Mouse (Mus musculus): Measurements from ENCODE around the gene Atg2a. TPM values are rescaled to one million over a fixed set of nuclear protein-coding genes. Genes with fewer than 3 reads are reported as not detected.
A peak's percentile ranks its signal among the peaks of the same experiment; 100 is the strongest.

The Atg2a gene
- polyA plus RNA-seq, 1 experiment = 27.1 TPM

DNA sequence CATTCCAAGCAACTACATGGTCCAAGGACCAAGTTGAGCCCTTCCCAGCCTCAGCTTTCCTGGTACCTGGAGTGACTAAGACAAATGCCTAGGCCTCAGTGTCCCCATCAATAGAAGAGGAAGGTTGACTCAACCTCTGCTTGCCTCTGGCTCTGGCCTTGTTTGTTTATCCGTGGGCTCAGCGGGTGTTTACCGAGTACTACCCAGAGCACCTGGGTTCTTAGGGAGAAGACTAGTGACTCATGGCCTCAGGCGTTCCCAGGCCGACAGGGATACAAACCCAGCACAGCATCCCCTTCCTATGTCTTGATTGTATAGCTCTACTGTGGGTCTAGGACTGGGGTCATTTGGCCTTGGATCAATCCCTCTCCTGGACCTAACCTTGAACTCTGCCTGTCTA lies 1.8 kb downstream of the Atg2a start:
- TF ChIP-seq POLR2A (IDR thresholded peaks at IDR 0.05; ENCODE audit: borderline replicate concordance, low read depth, low read length) (no peak), CTCF (IDR thresholded peaks at IDR 0.05; ENCODE audit: low read depth, low read length) (no peak)
- Histone ChIP-seq H3K4me1 (ENCODE audit: control insufficient read depth, insufficient read depth, low read length) (peaks cover 8% of the 10 kb centered on the region), H3K4me3 (ENCODE audit: insufficient read depth, low read length) (0 out of 2 replicates have a peak overlapping the region, but pooled peaks have one; percentile 71), H3K27ac (ENCODE audit: insufficient read depth, low read depth, low read length) (no peak overlapping the region)

DNA sequence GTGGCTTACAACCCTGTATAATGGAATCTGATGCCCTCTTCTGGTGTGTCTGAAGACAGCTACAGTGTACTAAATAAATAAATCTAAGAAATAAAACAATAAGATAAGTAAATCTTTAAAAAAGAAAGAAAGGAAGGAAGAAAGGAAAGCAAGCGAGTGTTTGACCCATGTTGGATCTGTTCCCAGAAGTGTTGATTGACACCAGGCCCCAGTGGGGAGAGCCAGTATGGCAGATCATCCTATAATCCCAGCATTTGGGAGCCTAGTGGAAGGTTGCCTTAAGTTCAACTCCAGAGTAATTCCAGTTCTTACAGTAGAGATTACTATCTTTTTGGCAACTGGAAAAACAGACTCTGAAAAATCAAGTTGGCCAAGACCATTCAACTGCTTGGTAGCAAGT lies 4.3 kb downstream of the Atg2a start:
- Histone ChIP-seq H3K27ac (ENCODE audit: insufficient read depth, low read depth, low read length) (no peak overlapping the region), H3K4me3 (ENCODE audit: insufficient read depth, low read length) (no peak overlapping the region), H3K4me1 (ENCODE audit: control insufficient read depth, insufficient read depth, low read length) (peaks cover 8% of the 10 kb centered on the region)
- TF ChIP-seq POLR2A (IDR thresholded peaks at IDR 0.05; ENCODE audit: borderline replicate concordance, low read depth, low read length) (no peak), CTCF (IDR thresholded peaks at IDR 0.05; ENCODE audit: low read depth, low read length) (no peak)

DNA sequence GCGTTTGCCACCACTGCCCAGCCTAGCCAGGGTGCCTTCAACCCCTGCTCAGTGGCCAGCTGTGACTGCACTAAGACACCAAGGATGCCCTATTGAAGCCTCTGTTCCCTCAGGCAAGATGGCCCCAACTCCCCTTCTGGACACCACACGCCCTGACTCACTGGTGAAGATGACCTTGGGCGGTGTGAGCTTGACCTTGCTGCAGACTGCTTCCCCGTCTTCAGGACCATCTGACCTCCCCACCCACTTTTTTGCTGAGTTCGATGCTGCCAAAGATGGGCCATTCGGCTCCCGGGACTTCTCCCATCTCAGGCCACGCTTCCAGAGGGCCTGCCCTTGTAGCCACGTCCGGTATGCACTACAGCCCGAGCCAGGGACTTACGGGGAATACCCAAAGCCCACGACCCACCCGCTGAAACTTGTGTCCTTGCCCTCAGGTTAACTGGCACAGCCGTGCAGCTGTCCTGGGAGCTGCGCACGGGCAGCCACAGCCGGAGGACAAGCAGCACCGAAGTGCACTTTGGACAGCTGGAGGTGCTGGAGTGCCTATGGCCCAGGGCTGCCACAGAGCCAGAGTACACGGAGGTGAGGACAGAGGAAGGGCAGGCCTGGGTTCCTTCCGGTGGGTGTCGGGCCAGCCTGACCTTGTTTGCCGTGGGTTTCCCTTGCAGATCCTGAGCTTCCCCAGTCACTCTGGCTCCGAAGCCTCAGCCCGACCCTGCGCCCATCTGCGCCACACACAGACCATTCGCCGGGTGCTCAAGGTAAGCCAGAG lies 6.2 kb downstream of the Atg2a start:
- Histone ChIP-seq H3K27ac (ENCODE audit: insufficient read depth, low read depth, low read length) (no peak overlapping the region), H3K4me1 (ENCODE audit: control insufficient read depth, insufficient read depth, low read length) (peaks cover 6% of the 10 kb centered on the region), H3K4me3 (ENCODE audit: insufficient read depth, low read length) (no peak overlapping the region)
- TF ChIP-seq CTCF (IDR thresholded peaks at IDR 0.05; ENCODE audit: low read depth, low read length) = no peak
- no peak for TF ChIP-seq POLR2A (IDR thresholded peaks at IDR 0.05; ENCODE audit: borderline replicate concordance, low read depth, low read length)

DNA sequence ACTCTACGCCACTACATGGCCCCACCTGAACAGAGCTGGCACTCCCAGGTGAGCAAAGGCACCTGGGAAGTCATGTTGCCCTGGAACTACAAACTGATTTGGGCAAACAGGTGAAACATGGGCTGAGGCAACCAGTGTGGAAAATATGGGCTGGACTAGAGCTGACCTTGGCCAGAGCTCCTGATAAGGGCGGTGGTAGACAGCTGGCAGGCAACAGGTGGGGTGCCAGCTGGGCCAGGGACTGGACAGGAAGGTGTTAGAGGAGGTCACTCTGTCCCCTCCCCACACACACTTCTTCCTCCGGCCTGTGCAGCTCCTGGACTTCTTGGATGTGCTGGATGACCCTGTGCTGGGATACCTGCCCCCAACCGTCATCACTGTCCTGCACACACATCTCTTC lies 11.6 kb downstream of the Atg2a start:
- H3K27ac ChIP-seq (ENCODE audit: insufficient read depth, low read depth, low read length) = no peak overlapping the region
- H3K4me3 ChIP-seq (ENCODE audit: insufficient read depth, low read length) = no peak overlapping the region
- TF ChIP-seq POLR2A (IDR thresholded peaks at IDR 0.05; ENCODE audit: borderline replicate concordance, low read depth, low read length) = no peak
- TF ChIP-seq CTCF (IDR thresholded peaks at IDR 0.05; ENCODE audit: low read depth, low read length) = no peak
- H3K4me1 ChIP-seq (ENCODE audit: control insufficient read depth, insufficient read depth, low read length) = no peaks in the 10 kb centered on the region

DNA sequence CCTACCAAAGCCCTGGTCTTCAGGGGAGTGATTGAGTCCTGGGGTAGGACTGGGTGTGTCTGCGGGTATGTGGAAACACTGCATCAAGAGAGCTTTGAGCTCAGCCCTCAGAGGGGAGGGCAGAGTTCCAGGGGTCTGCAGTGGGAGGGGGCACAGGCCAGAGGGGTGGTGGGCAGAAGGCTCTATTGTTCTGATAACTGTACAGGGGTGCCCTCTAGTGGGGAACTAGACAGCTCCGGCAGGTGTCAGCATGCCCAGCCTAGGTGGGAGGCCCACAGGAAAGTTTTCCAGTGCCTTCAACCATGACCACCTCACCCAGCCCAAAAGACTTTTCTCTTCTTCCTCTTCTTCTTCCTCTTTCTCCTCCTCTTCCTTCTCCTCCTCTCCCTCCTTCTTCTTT lies 19.0 kb downstream of the Atg2a start:
- no peak overlapping the region for H3K27ac ChIP-seq (ENCODE audit: insufficient read depth, low read depth, low read length)
- 0 out of 2 replicates have a peak, but pooled peaks cover 2% of the 10 kb centered on the region for H3K4me1 ChIP-seq (ENCODE audit: control insufficient read depth, insufficient read depth, low read length)
- TF ChIP-seq POLR2A (IDR thresholded peaks at IDR 0.05; ENCODE audit: borderline replicate concordance, low read depth, low read length) (no peak), CTCF (IDR thresholded peaks at IDR 0.05; ENCODE audit: low read depth, low read length) (peak; percentile 63)
- H3K4me3 ChIP-seq (ENCODE audit: insufficient read depth, low read length) = no peak overlapping the region

DNA sequence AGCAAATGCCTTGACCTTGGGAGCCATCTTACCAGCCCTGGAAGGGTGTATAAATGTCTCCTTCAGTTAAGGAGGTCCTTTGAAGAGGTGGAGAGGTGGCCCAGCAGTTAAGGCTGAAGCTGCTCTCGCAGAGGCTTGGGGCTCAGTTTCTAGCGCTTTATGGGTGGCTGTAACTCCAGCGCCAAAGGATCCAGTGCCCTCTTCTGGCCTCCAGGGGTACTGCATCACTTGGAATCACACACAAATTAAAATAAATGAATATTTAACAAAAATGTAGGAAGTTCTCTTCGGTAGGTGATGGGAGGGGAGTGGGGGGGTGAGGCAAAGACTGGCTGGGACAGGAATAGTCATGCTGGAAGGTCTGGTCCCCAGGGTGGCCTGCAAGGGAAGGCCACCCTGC lies 19.5 kb downstream of the Atg2a start:
- peak; percentile 21; the same call in 1 of the 2 replicates for TF ChIP-seq CTCF (IDR thresholded peaks at IDR 0.05; ENCODE audit: low read depth, low read length)
- TF ChIP-seq POLR2A (IDR thresholded peaks at IDR 0.05; ENCODE audit: borderline replicate concordance, low read depth, low read length) = no peak
- H3K4me3 ChIP-seq (ENCODE audit: insufficient read depth, low read length) = no peak overlapping the region
- H3K27ac ChIP-seq (ENCODE audit: insufficient read depth, low read depth, low read length) = no peak overlapping the region
- H3K4me1 ChIP-seq (ENCODE audit: control insufficient read depth, insufficient read depth, low read length) = 0 out of 2 replicates have a peak, but pooled peaks cover 2% of the 10 kb centered on the region

DNA sequence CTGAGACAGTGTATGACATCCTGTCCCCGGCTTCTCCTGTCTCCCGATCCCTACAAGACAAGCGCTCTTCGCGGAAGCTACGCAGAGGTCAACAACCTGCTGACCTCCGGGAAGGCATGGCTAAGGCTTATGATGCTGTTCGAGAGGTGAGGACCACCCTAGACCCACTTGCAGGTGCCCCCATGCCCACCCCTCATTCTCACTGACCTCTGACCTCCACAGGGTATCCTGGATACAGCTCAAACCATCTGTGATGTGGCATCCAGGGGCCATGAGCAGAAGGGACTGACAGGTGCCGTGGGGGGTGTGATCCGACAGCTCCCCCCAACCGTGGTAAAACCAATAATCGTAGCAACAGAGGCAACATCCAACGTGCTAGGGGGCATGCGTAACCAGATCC lies 19.9 kb downstream of the Atg2a start:
- no peak overlapping the region for H3K27ac ChIP-seq (ENCODE audit: insufficient read depth, low read depth, low read length)
- TF ChIP-seq POLR2A (IDR thresholded peaks at IDR 0.05; ENCODE audit: borderline replicate concordance, low read depth, low read length) = no peak
- no peak for TF ChIP-seq CTCF (IDR thresholded peaks at IDR 0.05; ENCODE audit: low read depth, low read length)
- H3K4me1 ChIP-seq (ENCODE audit: control insufficient read depth, insufficient read depth, low read length) = 0 out of 2 replicates have a peak, but pooled peaks cover 2% of the 10 kb centered on the region
- no peak overlapping the region for H3K4me3 ChIP-seq (ENCODE audit: insufficient read depth, low read length)

DNA sequence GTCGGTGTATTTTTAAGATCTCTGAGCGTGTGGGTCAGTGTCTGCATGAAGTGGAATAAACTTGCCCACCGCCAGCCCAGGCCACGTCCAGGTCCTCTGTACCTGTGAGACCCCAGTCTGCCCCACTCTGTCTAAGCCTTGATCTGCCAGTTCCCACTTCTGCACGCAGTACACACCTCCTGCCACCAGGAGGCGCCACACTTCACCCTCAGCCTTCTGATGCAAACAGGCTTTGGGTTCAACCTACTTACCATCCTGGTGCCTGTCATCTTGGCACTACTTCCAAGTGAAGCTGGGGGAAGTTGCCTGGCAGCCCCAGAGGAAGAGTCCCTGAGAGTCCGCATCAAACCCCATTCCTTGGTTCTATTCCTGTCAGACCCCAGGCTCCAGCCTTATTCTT lies 20.8 kb downstream of the Atg2a start:
- peak; percentile 93 for TF ChIP-seq CTCF (IDR thresholded peaks at IDR 0.05; ENCODE audit: low read depth, low read length)
- no peak for TF ChIP-seq POLR2A (IDR thresholded peaks at IDR 0.05; ENCODE audit: borderline replicate concordance, low read depth, low read length)
- Histone ChIP-seq H3K4me3 (ENCODE audit: insufficient read depth, low read length) (no peak overlapping the region), H3K4me1 (ENCODE audit: control insufficient read depth, insufficient read depth, low read length) (0 out of 2 replicates have a peak, but pooled peaks cover 2% of the 10 kb centered on the region), H3K27ac (ENCODE audit: insufficient read depth, low read depth, low read length) (no peak overlapping the region)

DNA sequence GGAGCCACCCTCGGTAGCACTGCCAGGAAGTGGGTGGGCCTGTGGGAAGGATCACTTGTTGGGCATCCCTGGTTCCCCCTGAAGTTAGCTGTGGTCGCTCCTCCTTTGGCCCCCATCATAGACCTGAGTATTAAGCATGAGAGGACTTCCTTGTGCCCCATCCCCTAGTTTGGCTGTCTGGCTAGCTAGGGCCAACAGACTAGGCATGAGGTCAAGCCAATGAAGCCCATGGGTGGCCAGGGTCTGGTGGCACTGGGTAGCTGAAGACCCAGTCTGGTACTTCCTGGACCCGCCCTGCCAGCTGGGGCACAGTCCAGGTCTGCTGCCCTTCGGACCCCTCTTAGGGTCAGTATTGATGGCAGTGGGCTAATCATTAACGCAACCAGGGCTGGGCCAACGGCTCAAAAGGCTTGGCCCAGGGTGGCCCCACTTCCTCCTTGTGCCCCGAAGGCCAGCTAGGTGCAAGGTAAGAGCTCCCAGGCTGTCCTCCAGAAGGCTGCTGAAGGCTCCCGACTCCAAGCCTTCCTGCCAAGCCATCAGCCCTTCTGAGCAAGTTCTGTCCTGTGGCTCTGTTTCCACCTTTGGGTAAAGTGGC lies 21.5 kb downstream of the Atg2a start:
- Histone ChIP-seq H3K4me3 (ENCODE audit: insufficient read depth, low read length) (no peak overlapping the region), H3K27ac (ENCODE audit: insufficient read depth, low read depth, low read length) (no peak overlapping the region), H3K4me1 (ENCODE audit: control insufficient read depth, insufficient read depth, low read length) (peaks cover 4% of the 10 kb centered on the region; the same call in 1 of the 2 replicates)
- TF ChIP-seq POLR2A (IDR thresholded peaks at IDR 0.05; ENCODE audit: borderline replicate concordance, low read depth, low read length) (no peak), CTCF (IDR thresholded peaks at IDR 0.05; ENCODE audit: low read depth, low read length) (no peak)

DNA sequence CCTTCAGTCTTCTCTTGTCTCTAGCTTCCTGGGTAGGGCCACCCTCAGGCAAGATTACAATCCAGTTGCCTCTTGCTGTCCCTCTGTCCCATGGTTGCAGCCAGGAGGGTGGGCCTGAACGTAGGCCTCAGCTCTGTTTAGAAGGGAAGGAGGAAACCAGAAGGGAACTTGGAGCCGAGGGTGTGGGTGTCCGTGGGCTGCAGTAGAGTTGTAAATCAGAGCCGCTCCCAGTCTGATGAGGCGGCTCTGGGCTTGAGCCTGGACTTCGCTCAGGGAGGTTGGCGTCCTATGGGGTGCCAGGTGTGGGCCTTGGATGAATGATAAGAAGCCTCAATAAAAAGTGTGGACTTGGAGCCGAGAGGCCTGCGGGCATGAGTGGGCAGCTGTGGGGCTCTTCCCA lies 22.7 kb downstream of the Atg2a start:
- peaks cover 12% of the 10 kb centered on the region for H3K4me1 ChIP-seq (ENCODE audit: control insufficient read depth, insufficient read depth, low read length)
- TF ChIP-seq POLR2A (IDR thresholded peaks at IDR 0.05; ENCODE audit: borderline replicate concordance, low read depth, low read length) (no peak), CTCF (IDR thresholded peaks at IDR 0.05; ENCODE audit: low read depth, low read length) (no peak)
- no peak overlapping the region for H3K4me3 ChIP-seq (ENCODE audit: insufficient read depth, low read length)
- no peak overlapping the region for H3K27ac ChIP-seq (ENCODE audit: insufficient read depth, low read depth, low read length)
